Mouse (Mus musculus): ENCODE results near the gene Anapc11.

- TF ChIP-seq MAX (IDR thresholded peaks at IDR 0.05) = no peak
- TF ChIP-seq CTCF (IDR thresholded peaks at IDR 0.05; ENCODE audit: control insufficient read depth, insufficient read depth, insufficient read length) = no peak
These were observed 47.3 kb upstream of the Anapc11 start, which contains the start of gene Ppp1r27 for GRCm38 (mm10) chr11:120550810-120551440.

All from C2C12 (cell line).